Mouse (Mus musculus) testis, adult 2 months (tissue): Measurements from ENCODE around the gene Btn1a1. TPM values are rescaled to one million over a fixed set of nuclear protein-coding genes. Genes with fewer than 3 reads are reported as not detected.

Experiments
- H3K27ac ChIP-seq: fragments of 200-500 bp; 2 replicates; pipeline ENCODE4 v1.5.1; 2012; ENCODE audit warnings: low read depth, low read length; ENCODE audit not compliant: control insufficient read depth, insufficient read depth
- H3K27me3 ChIP-seq: fragments of 200-500 bp; 2 replicates; pipeline ENCODE4 v1.6.1; 2012; ENCODE audit warnings: mild to moderate bottlenecking, low read length, moderate library complexity; ENCODE audit not compliant: control insufficient read depth, insufficient read depth
- H3K36me3 ChIP-seq: fragments of 200-500 bp; 2 replicates; pipeline ENCODE4 v1.6.1; 2012; ENCODE audit warnings: mild to moderate bottlenecking, low read length; ENCODE audit not compliant: control insufficient read depth, insufficient read depth
- H3K4me1 ChIP-seq: fragments of 200-500 bp; 2 replicates; pipeline ENCODE4 v1.6.1; 2012; ENCODE audit warnings: low read length; ENCODE audit not compliant: control insufficient read depth, insufficient read depth
- H3K4me3 ChIP-seq: fragments of 200-500 bp; 2 replicates; pipeline ENCODE4 v1.5.1; 2012; ENCODE audit warnings: low read depth, mild to moderate bottlenecking, low read length, moderate library complexity, mixed read lengths; ENCODE audit not compliant: control insufficient read depth
- CTCF ChIP-seq: fragments of 200-500 bp; IDR thresholded peaks from 2 replicates; pipeline ENCODE4 v1.5.1; 2012; ENCODE audit warnings: low read depth, mild to moderate bottlenecking, inconsistent platforms, low read length, moderate library complexity; ENCODE audit not compliant: control insufficient read depth, insufficient read depth, insufficient replicate concordance
- POLR2A ChIP-seq: fragments of 200-500 bp; IDR thresholded peaks from 2 replicates; pipeline ENCODE4 v1.6.1; 2012; ENCODE audit warnings: low read depth, mild to moderate bottlenecking, inconsistent platforms, low read length, moderate library complexity; ENCODE audit not compliant: control insufficient read depth
- polyA plus RNA-seq: library from polyadenylated mRNA; depleted of rRNA; stranded (reverse); fragments of >200 nt; gene quantifications from 2 replicates; pipeline ENCODE4 v1.2.3, GENCODE M21; 2012; rRNA removed

The Btn1a1 gene
- polyA plus RNA-seq, 1 experiment, result 0.26 TPM

- no peaks in the 10 kb centered on the region for H3K36me3 ChIP-seq
- H3K27ac ChIP-seq, result no peak overlapping the region
- no peak overlapping the region for H3K4me3 ChIP-seq
- H3K4me1 ChIP-seq, result peaks cover 8% of the 10 kb centered on the region
- H3K27me3 ChIP-seq, result peaks cover 3% of the 10 kb centered on the region; the same call in 1 of the 2 replicates
- TF ChIP-seq CTCF (no peak), POLR2A (no peak)
Measured at GRCm38 (mm10) chr13:23412630-23413521, 52.8 kb downstream of the Btn1a1 start.

- H3K36me3 ChIP-seq, result no peaks in the 10 kb centered on the region
- no peak overlapping the region for H3K27ac ChIP-seq
- peaks cover 3% of the 10 kb centered on the region; the same call in 1 of the 2 replicates for H3K27me3 ChIP-seq
- H3K4me3 ChIP-seq, result no peak overlapping the region; the same call in 1 of the 2 replicates
- H3K4me1 ChIP-seq, result peaks cover 8% of the 10 kb centered on the region
- TF ChIP-seq POLR2A, result no peak
- TF ChIP-seq CTCF, result no peak
Measured at GRCm38 (mm10) chr13:23412211-23412629, 53.5 kb downstream of the Btn1a1 start.

GRCm38 (mm10) chr13:23411311-23412210, 54.1 kb downstream of the Btn1a1 start:
- peaks cover 3% of the 10 kb centered on the region; the same call in 1 of the 2 replicates for H3K27me3 ChIP-seq
- H3K27ac ChIP-seq, result no peak overlapping the region
- H3K36me3 ChIP-seq, result no peaks in the 10 kb centered on the region
- peaks cover 8% of the 10 kb centered on the region for H3K4me1 ChIP-seq
- no peak for TF ChIP-seq POLR2A
- no peak for TF ChIP-seq CTCF
- H3K4me3 ChIP-seq, result no peak overlapping the region; the same call in 1 of the 2 replicates

- TF ChIP-seq POLR2A (no peak), CTCF (no peak)
- H3K27ac ChIP-seq, result no peak overlapping the region
- no peaks in the 10 kb centered on the region for H3K36me3 ChIP-seq
- peaks cover 3% of the 10 kb centered on the region; the same call in 1 of the 2 replicates for H3K27me3 ChIP-seq
- peaks cover 8% of the 10 kb centered on the region for H3K4me1 ChIP-seq
- no peak overlapping the region for H3K4me3 ChIP-seq
Measured at GRCm38 (mm10) chr13:23410632-23411031, 55.1 kb downstream of the Btn1a1 start.

Other genes starting within 250 kb of the Btn1a1 start
- gene Vmn1r222, start 230.0 kb downstream of the Btn1a1 start, polyA plus RNA-seq, result 0.06 TPM in 1 of 2 replicates, not detected in the other
- not detected in 2 replicates for gene Vmn1r223, start 218.8 kb downstream of the Btn1a1 start, polyA plus RNA-seq
- gene Zfp322a, start 96.7 kb downstream of the Btn1a1 start, polyA plus RNA-seq, result 1.1 and 1.8 TPM in 2 replicates
- gene Abt1, start 42.0 kb downstream of the Btn1a1 start, polyA plus RNA-seq, result 2.0 TPM in 2 replicates
- 0.08 and 0.21 TPM in 2 replicates for gene Btn2a2, start 23.0 kb upstream of the Btn1a1 start, polyA plus RNA-seq
- 13.2 and 17.1 TPM in 2 replicates for gene Hist1h4h, start 65.1 kb upstream of the Btn1a1 start, polyA plus RNA-seq
- 4.4 and 4.5 TPM in 2 replicates for gene Hist1h2af, start 68.0 kb upstream of the Btn1a1 start, polyA plus RNA-seq
- gene Hist1h3g, start 69.5 kb upstream of the Btn1a1 start, polyA plus RNA-seq, result 1.3 and 2.7 TPM in 2 replicates
- gene Hist1h2bh, start 77.5 kb upstream of the Btn1a1 start, polyA plus RNA-seq, result 0.07 and 0.13 TPM in 2 replicates
- gene Hist1h3f, start 78.2 kb upstream of the Btn1a1 start, polyA plus RNA-seq, result 1.3 and 1.4 TPM in 2 replicates
- gene Hist1h4f, start 85.7 kb upstream of the Btn1a1 start, polyA plus RNA-seq, result 2.1 and 3.7 TPM in 2 replicates
- gene Hist1h1d, start 87.4 kb upstream of the Btn1a1 start, polyA plus RNA-seq, result 0.02 and 0.04 TPM in 2 replicates
- 2.8 and 3.2 TPM in 2 replicates for gene Hist1h3e, start 96.5 kb upstream of the Btn1a1 start, polyA plus RNA-seq
- gene Hist1h2ae, start 105.3 kb upstream of the Btn1a1 start, polyA plus RNA-seq, result 0.34 and 0.36 TPM in 2 replicates
- 6.8 and 7.8 TPM in 2 replicates for gene Hist1h2bg, start 105.5 kb upstream of the Btn1a1 start, polyA plus RNA-seq
- gene Hist1h2bf, start 108.3 kb upstream of the Btn1a1 start, polyA plus RNA-seq, result 0.98 and 2.9 TPM in 2 replicates
- gene Hist1h2ad, start 108.5 kb upstream of the Btn1a1 start, polyA plus RNA-seq, result 0.90 and 1.0 TPM in 2 replicates
- 0.98 and 1.1 TPM in 2 replicates for gene Hist1h3d, start 109.9 kb upstream of the Btn1a1 start, polyA plus RNA-seq
- gene Hist1h4d, start 115.7 kb upstream of the Btn1a1 start, polyA plus RNA-seq, result 2.7 and 2.9 TPM in 2 replicates
- gene Hist1h2be, start 155.2 kb upstream of the Btn1a1 start, polyA plus RNA-seq, result 0.42 and 0.58 TPM in 2 replicates
- 0.35 and 0.41 TPM in 2 replicates for gene Hist1h1e, start 156.7 kb upstream of the Btn1a1 start, polyA plus RNA-seq
- gene Hist1h2ac, start 218.0 kb upstream of the Btn1a1 start, polyA plus RNA-seq, result 0.20 and 0.26 TPM in 2 replicates
- gene Hist1h2bc, start 218.3 kb upstream of the Btn1a1 start, polyA plus RNA-seq, result 17.8 and 19.0 TPM in 2 replicates
- gene Hist1h1t, start 229.9 kb upstream of the Btn1a1 start, polyA plus RNA-seq, result 22.2 and 24.8 TPM in 2 replicates
- gene Hist1h4c, start 232.6 kb upstream of the Btn1a1 start, polyA plus RNA-seq, result 20.1 and 20.6 TPM in 2 replicates
- 5.2 and 6.1 TPM in 2 replicates for gene Hfe, start 245.0 kb upstream of the Btn1a1 start, polyA plus RNA-seq